Mouse (Mus musculus): ENCODE measurements around the gene Tmc3.

- TF ChIP-seq CTCF (IDR thresholded peaks at IDR 0.05; ENCODE audit: extremely low read depth, insufficient read length, insufficient replicate concordance, low read depth, low read length) (no peak), POLR2A (IDR thresholded peaks at IDR 0.05; ENCODE audit: low read depth, low read length) (no peak)
Measured at GRCm38 (mm10) chr7:83622582-83622981, 37.9 kb downstream of the Tmc3 start.

Data from small intestine, adult 2 months (tissue).